Mouse (Mus musculus) frontal cortex, postnatal 25 days (tissue): ENCODE results near the gene Atp6v0a4.

Experiments
- DNase-seq, 2 experiments: peaks; one replicate each; pipeline ENCODE4 v3.0.0; 2022; ENCODE audit warnings: low spot score in 2 of 2

The Atp6v0a4 gene

DNA sequence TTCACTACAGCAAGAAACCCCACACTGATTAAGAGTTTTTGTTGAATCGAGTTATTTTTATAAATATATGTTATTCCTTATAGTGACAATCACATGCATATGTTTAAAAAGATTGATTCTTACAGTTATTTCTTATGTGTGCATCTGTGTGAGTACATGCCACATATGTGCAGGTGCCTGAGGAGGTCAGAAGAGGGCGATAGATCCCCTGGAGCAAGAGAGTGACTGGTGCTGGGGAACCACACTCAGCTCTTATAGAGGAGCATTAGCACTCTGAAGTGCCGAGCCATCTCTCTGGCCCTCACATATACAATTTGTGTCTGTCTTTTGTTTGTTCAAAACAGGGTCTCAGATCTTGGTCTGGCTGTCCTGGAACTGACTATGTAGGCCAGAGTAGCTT is 50.8 kb downstream of the Atp6v0a4 start:
- no peak for DNase-seq

DNA sequence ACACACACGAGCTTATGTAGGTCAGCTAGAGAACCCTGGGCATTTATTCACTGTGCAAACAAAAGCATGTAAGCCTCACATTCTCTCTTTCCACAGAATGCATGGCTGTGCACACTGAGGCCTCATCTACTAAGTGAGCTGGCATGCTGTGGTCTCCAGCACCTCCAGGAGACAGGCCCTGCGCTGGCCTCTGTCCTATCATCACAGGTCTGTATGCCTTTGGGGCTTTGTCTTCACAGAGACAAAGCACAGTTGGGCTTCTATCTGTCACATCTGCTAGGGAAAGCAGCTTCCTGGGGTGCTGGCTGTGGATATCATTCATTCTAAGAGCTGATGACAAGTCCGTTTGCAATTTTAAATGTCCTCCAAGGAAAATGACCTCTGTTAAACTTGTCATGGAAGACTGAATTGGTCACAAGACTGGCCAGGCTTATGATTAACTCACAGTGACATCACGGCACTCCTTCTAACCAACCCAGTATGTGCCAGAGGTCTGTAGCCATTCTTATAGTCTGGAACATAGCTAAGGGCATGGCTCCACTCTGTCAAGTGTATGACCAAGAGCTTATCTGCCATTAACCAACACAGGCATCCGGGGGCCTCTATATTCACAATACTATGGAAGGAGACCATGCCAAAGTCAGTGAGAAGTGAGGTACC is 52.1 kb downstream of the Atp6v0a4 start:
- DNase-seq, result no peak

DNA sequence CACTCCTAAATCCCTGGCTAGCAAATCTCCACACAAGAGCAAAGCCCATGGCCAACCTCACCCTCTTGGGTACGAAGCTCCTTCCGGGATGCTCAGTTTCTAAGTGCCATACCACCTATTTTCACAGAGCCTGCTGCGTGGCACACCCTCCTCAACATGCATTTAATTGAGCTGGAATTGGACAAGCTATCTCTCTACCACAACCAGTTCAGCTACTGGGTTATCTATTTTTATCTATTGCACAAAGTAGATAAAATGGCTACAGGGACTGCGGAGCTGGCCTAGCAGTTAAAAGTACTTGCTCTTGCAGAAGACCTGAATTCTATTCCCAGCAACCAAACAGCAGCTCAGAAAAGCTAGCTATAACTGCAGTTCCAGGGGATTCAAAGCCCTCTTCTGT is 53.1 kb downstream of the Atp6v0a4 start:
- DNase-seq, result no peak

- peak; percentile 23 to 26 for DNase-seq
These were observed 58.2 kb downstream of the Atp6v0a4 start for GRCm38 (mm10) chr6:38066215-38066614.

DNA sequence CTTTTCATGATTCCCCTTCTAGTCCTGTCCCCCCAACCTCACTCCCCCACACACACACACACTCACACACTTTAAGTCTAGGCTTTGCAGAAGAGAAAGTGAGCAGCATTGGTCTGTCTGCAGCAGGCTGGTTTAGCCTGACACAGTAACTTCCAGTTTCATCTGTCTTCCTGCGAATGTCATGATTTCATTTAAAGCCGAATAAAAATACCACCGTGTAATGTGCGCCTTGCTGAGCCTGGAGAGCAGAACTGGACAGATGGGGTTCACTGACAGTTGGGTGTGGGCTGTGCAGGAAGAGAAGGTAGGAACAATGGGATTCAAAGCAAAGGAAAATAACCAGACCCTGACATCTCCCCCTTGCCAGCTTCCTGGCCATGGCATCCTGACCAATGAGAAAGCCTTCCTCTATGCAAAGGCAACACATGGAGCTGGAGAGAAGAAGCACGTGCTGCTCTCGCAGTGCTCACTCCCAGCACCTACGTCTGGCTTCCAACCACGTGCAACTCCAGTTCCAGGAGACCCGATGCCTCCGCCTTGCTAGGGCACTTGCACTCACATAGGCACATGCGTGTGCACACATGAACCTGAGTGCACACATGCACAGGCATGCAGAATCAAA is 58.8 kb downstream of the Atp6v0a4 start:
- DNase-seq, result peak; percentile 13 to 30

GRCm38 (mm10) chr6:38065122-38065500 is 59.3 kb downstream of the Atp6v0a4 start:
- DNase-seq, result peak; percentile 10 to 12

- DNase-seq, result no peak
These were observed 59.8 kb downstream of the Atp6v0a4 start for GRCm38 (mm10) chr6:38064621-38065020.

DNA sequence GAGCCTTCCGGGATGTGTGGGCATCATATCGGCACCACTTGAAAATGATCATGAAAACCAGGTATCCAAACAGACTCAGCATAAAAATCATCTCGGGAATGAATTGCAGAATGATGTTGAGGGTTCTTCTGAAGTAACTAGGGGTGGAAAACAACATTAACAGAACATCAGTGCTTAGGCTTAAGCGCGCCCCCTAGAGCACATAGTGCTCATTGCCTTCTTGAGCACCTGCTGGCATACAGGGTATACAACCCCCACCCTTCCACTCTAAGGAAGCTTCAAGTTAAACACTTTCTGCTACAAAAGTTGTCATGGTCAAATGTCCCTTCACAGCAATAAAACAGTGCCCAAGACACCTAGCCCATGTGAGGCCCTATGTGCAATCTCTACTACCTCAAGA is 65.6 kb downstream of the Atp6v0a4 start:
- DNase-seq, result no peak

GRCm38 (mm10) chr6:38055471-38056330 is 68.7 kb downstream of the Atp6v0a4 start:
- DNase-seq, result no peak

GRCm38 (mm10) chr6:38049601-38050000 is 74.8 kb downstream of the Atp6v0a4 start:
- no peak for DNase-seq

DNA sequence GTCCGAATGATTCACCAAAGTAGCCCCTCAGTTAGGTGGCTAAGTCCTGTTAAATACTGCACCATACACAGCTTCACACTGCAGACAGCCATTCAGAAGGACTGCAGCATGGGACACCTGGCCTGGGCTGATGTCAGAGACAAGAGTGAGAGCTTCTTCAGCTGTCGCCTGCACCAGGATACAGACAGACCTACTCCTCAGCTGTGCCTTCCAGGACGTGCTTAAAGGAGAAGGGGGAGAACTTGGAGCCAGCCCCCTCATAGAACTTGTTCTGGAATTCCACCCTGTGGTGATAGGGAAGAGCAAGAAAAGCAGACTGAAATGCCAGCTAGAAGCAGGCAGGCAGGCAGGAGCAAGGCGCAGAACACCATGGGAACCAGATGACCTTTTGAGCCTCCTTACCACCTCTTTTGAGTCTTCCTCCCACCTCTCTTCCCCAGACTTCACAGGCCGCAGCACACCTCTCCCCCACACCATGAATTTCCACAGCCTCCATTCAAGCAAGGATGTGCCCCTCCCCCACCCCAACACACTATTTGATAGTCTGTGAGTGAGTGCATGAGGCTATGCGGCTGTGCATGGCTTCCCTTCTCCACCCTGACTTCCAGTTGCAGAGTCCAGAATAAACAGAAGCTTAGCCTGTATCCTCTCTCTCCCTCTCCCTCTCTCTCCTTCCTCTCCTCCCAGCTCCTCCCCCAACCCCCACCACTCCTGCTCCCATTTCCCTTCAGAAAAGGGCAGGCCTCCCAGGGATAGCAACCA is 75.4 kb downstream of the Atp6v0a4 start:
- DNase-seq, result no peak

- no peak for DNase-seq
These were observed 76.4 kb downstream of the Atp6v0a4 start for GRCm38 (mm10) chr6:38048003-38048402.

- no peak for DNase-seq
These were observed 77.5 kb downstream of the Atp6v0a4 start, which contains the start of gene Svopl for GRCm38 (mm10) chr6:38046838-38047237. Gene Svopl (minus strand): TSS chr6:38046996.

- DNase-seq, result no peak
These were observed 91.4 kb downstream of the Atp6v0a4 start for GRCm38 (mm10) chr6:38032801-38033566.

DNA sequence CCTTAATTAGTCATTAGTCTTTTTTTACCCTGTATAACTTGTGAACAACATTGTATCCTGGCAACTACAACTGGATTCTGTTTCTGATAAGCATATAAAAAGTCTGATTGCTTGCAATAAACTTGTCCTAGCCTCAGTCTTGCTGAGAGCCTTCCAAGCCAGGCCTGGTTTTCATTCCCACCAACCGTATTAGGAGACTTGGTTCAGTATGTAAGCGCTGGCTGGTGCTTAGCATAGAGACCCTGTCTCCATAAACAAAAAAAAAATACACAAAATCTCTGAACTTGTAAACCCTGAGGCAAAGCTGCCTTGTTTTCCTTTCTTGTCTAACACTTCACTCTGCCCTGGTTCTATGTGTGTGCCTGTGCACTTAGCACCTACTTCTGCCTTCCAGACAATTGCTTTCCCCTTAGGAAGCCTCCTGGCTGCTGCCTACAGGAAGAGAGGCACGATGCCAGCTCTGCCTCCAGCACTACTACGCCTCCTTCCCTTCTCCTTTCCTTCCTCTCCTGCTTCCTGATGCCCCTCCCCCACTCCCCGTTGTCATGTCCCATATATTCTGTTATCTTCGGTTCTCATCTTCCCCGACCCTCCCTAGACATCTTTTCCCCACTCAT is 92.4 kb downstream of the Atp6v0a4 start:
- DNase-seq, result no peak

DNA sequence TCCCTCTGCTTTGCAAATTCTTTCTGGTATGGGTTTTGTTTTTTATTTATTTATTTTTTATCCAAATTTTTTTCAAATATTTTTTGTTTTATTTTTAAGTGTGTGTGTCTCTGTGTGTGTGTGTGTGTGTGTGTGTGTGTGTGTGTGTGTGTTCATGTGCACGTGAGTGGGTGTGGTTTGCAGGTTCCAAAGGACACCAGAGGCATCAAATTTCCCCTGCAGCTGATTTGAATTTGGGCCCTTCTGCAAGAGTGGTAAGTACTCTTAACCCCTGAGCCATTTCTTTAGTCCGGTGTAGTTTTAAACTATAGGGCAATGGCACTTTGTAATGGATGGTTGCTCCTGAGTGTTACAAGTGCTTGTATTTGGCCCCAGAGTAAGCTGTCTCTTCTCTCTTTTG is 96.2 kb downstream of the Atp6v0a4 start:
- no peak for DNase-seq

- no peak for DNase-seq
These were observed 96.6 kb downstream of the Atp6v0a4 start for GRCm38 (mm10) chr6:38027771-38028170.

DNA sequence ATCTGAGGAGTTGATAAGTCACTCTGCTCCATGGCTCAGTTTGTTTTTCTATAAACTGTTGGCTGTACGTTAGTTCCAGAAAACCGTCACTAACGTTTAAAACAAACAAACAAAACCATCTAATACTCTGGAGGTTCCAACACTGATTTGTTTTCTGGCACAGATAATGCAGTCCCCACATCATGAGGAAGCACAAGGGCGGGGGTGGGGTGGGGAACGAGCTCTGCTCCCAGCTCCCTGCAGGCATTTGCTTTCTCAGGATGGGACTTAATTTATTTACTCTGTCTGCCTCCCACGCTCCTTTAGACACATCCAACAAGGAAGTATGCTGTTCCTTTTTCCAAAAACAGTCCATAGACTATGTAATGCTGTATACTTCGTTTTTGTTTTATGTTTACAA is 101.1 kb downstream of the Atp6v0a4 start:
- no peak for DNase-seq

DNA sequence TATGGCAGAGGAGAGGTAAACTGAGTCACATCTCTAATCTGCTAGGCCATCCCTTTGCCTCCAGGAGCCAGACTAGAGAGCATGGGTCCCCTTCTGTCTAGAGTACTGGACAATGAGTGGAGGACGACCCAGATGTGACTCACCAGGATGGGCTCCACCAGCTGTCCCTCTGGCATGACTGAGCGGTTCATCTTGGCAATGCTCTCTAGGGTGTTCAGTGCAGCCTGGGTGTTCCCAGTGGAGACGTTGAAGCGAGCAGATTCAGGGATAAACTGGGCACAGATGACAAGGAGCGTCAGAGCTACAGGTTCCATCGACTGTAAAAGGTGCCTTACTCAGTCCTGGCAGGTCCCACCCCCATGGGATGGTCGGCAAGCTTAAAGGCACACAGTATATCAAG is 103.0 kb downstream of the Atp6v0a4 start:
- DNase-seq, result no peak

DNA sequence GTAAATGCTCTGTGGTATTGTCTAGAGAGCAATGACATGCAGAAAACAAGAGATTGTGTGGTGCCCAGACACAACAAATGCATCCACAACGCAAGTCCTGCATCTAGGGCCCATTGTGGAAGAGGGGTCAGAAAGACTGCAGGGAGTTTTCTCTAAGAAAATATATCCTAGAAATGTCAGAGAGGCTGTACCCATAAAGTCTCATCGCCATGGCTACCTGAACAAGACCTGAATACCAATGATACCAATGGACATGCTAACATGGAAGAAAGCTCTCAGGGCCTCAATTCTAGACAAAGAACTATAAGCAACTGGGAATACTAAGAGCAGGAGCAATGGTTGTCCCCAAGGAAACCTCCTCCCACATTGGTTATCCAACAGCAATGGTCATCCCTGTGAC is 111.6 kb downstream of the Atp6v0a4 start:
- DNase-seq, result no peak

DNA sequence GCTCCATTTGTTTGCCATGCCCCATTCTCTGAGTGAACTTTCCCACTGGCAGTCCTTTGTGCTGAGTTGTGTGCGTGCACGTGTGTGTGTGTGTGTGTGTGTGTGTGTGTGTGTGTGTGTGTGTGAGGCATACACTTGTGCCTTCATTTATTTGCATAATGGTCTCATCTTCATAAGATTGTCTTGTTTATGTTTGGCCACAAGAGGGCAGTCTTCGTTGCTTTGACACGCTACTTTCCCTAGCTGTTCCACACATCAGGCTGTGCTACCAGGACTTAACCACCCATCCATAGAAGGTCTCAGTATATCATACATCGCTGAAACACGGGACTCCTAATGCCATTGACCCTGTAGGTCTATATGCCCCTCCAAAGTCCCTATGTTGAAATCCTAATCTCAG is 116.9 kb downstream of the Atp6v0a4 start:
- DNase-seq, result peak in 1 of 2 experiments; percentile 7
